ENCODE assay signal across 14 mouse cellular contexts in the genomic region with DNA sequence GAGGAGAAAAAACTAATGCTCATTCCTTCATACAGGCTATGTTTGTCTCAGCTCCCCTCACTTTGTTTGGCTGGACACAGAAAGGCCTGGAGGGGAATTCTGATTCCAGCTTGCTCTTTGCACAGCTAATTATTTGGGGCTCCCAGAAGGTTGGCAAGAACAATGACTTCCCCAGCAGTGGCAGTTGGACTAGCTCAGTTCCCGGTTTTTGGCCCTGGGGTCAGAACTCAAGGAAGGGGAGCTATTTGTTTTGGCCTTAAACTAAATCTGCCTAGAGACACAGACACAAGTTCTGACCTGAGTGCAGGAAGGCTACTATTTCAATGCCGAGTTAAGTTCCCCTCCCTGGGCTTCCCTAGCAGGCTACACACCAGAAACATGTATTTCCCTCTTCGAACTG.
DNase-seq lines count a peak whose midpoint lies in the region; ATAC-seq lines count a peak whose summit lies in the region.
"Had no signal": no experiment of that assay in that cellular context is flagged by ENCODE, and none has a peak within 500 bp of the region (broad histone marks: within the 10 kb centered on the region; RNA-seq: fewer than 3 reads in every experiment).

No protein-coding gene starts in this region.

- H3K4me1 ChIP-seq in hindbrain, embryonic 16.5 days (ENCODE audit: control insufficient read depth, insufficient read depth, low read depth, low read length) = no peaks in the 10 kb centered on the region
- no peaks in the 10 kb centered on the region for H3K4me1 ChIP-seq in hindbrain, embryonic 14.5 days (replicated peaks; ENCODE audit: control insufficient read depth, insufficient read depth, low read length)
- H3K4me1 ChIP-seq in embryonic facial prominence, embryonic 10.5 days = peaks cover 9% of the 10 kb centered on the region
- H3K4me1 ChIP-seq: embryonic facial prominence, embryonic 15.5 days; liver, embryonic 15.5 days; megakaryocyte, embryonic 14.5 days had no signal

- no peaks in the 10 kb centered on the region for H3K36me3 ChIP-seq in hindbrain, embryonic 16.5 days (ENCODE audit: control insufficient read depth, insufficient read depth, low read length)
- no peaks in the 10 kb centered on the region for H3K36me3 ChIP-seq in hindbrain, embryonic 14.5 days (replicated peaks; ENCODE audit: control insufficient read depth, insufficient read depth)
- H3K36me3 ChIP-seq in embryonic facial prominence, embryonic 10.5 days (replicated peaks) = no peaks in the 10 kb centered on the region
- H3K36me3 ChIP-seq: embryonic facial prominence, embryonic 15.5 days; hindbrain, embryonic 15.5 days; liver, embryonic 15.5 days; neural tube, embryonic 12.5 days had no signal

- H3K9me3 ChIP-seq in hindbrain, embryonic 16.5 days (ENCODE audit: control insufficient read depth, low read length) = no peaks in the 10 kb centered on the region
- H3K9me3 ChIP-seq in hindbrain, embryonic 14.5 days (ENCODE audit: control insufficient read depth, low read length) = no peaks in the 10 kb centered on the region
- no peaks in the 10 kb centered on the region for H3K9me3 ChIP-seq in embryonic facial prominence, embryonic 10.5 days
- H3K9me3 ChIP-seq: embryonic facial prominence, embryonic 15.5 days; hindbrain, embryonic 15.5 days; liver, embryonic 15.5 days; neural tube, embryonic 12.5 days had no signal

- no peak overlapping the region for H3K4me2 ChIP-seq in hindbrain, embryonic 16.5 days (ENCODE audit: low read length)
- H3K4me2 ChIP-seq in hindbrain, embryonic 14.5 days (replicated peaks) = no peak overlapping the region
- H3K4me2 ChIP-seq: embryonic facial prominence, embryonic 15.5 days; hindbrain, embryonic 15.5 days; liver, embryonic 15.5 days; neural tube, embryonic 12.5 days had no signal

- DNase-seq in hindbrain, embryonic 14.5 days (ENCODE audit: low spot score) = no peak
- DNase-seq in embryonic facial prominence, embryonic 10.5 days (ENCODE audit: low spot score) = peak; percentile 32
- peak; percentile 18 to 37 for DNase-seq in heart, postnatal 14 days
- peak; percentile 57 for DNase-seq in kidney, postnatal 10 days
- DNase-seq in ovary, postnatal 14 days (ENCODE audit: low spot score) = no peak
- DNase-seq in left cerebral cortex, postnatal 25 days (ENCODE audit: low spot score in 2 of 2) = no peak
- DNase-seq: right cerebral cortex, postnatal 4 days; thymus, adult 2 months had no signal

- intact Hi-C loops in heart, postnatal 14 days (cut with DNase I) = no loop called here
- intact Hi-C loops in left cerebral cortex, postnatal 25 days (cut with DNase I) = no loop called here

- no peak overlapping the region for H3K27ac ChIP-seq in hindbrain, embryonic 16.5 days (ENCODE audit: low read depth, low read length)
- no peak overlapping the region for H3K27ac ChIP-seq in hindbrain, embryonic 14.5 days
- no peak overlapping the region for H3K27ac ChIP-seq in embryonic facial prominence, embryonic 10.5 days (replicated peaks)
- H3K27ac ChIP-seq: embryonic facial prominence, embryonic 15.5 days; hindbrain, embryonic 15.5 days; liver, embryonic 15.5 days; neural tube, embryonic 12.5 days had no signal

- ATAC-seq in hindbrain, embryonic 16.5 days = peak; percentile 54; the same call in 1 of the 2 replicates
- ATAC-seq in hindbrain, embryonic 14.5 days (ENCODE audit: low FRiP score) = no peak

- 39% methylated on average over 3 of the region's 3 CpGs for WGBS in hindbrain, embryonic 16.5 days
- WGBS in hindbrain, embryonic 14.5 days = 42% methylated on average over 3 of the region's 3 CpGs
- 28% methylated on average over 3 of the region's 3 CpGs for WGBS in embryonic facial prominence, embryonic 10.5 days

- no peak overlapping the region for H3K9ac ChIP-seq in hindbrain, embryonic 16.5 days (ENCODE audit: low read depth, low read length)
- H3K9ac ChIP-seq in hindbrain, embryonic 14.5 days = no peak overlapping the region
- H3K9ac ChIP-seq: embryonic facial prominence, embryonic 15.5 days; hindbrain, embryonic 15.5 days; liver, embryonic 15.5 days; neural tube, embryonic 12.5 days had no signal

- no peak overlapping the region for H3K4me3 ChIP-seq in hindbrain, embryonic 16.5 days (ENCODE audit: low read length)
- H3K4me3 ChIP-seq in hindbrain, embryonic 14.5 days (replicated peaks; ENCODE audit: low read length) = no peak overlapping the region
- no peak overlapping the region for H3K4me3 ChIP-seq in embryonic facial prominence, embryonic 10.5 days
- H3K4me3 ChIP-seq: embryonic facial prominence, embryonic 15.5 days; hindbrain, embryonic 15.5 days; liver, embryonic 15.5 days; megakaryocyte, embryonic 14.5 days; neural tube, embryonic 12.5 days had no signal

- no peaks in the 10 kb centered on the region for H3K27me3 ChIP-seq in hindbrain, embryonic 16.5 days (replicated peaks; ENCODE audit: control insufficient read depth, insufficient read depth, low read length)
- H3K27me3 ChIP-seq in hindbrain, embryonic 14.5 days (ENCODE audit: control insufficient read depth, insufficient read depth, low read length) = no peaks in the 10 kb centered on the region
- no peaks in the 10 kb centered on the region for H3K27me3 ChIP-seq in embryonic facial prominence, embryonic 10.5 days (replicated peaks; ENCODE audit: low read depth, poor library complexity, severe bottlenecking)
- H3K27me3 ChIP-seq: embryonic facial prominence, embryonic 15.5 days; hindbrain, embryonic 15.5 days; liver, embryonic 15.5 days; megakaryocyte, embryonic 14.5 days; neural tube, embryonic 12.5 days had no signal

Comparison
In these comparisons a context has a peak if more than half of its experiments do, and no peak if none do; other contexts are left out.
1. DNase-seq: peak in embryonic facial prominence, embryonic 10.5 days (single experiment), heart, postnatal 14 days (2 of 2) and kidney, postnatal 10 days (single experiment); none in hindbrain, embryonic 14.5 days (single experiment), ovary, postnatal 14 days (single experiment) and left cerebral cortex, postnatal 25 days (0 of 2).